Mouse (Mus musculus) intestine, postnatal 0 days (tissue): ENCODE measurements around the gene Tmem30a. TPM values are rescaled to one million over a fixed set of nuclear protein-coding genes. Genes with fewer than 3 reads are reported as not detected.

Experiments
- ATAC-seq: fragments of 200-750 bp; cut with Nextera tagmentation; 2 replicates; pipeline ENCODE4 v1.8.0; 2017; ENCODE audit warnings: mild to moderate bottlenecking, moderate TSS enrichment, moderate library complexity
- H3K27ac ChIP-seq: fragments of 300-500 bp; sonication (generic); 2 replicates; pipeline ENCODE4 v1.5.1; 2014; ENCODE audit warnings: mild to moderate bottlenecking, low read depth, low read length, moderate library complexity
- H3K27me3 ChIP-seq: fragments of 300-500 bp; sonication (generic); replicated peaks from 2 replicates; pipeline ENCODE4 v1.6.1; 2014; ENCODE audit warnings: low read length, mixed read lengths; ENCODE audit not compliant: control insufficient read depth, insufficient read depth
- H3K36me3 ChIP-seq: fragments of 300-500 bp; sonication (generic); 2 replicates; pipeline ENCODE4 v1.6.1; 2014; ENCODE audit warnings: mild to moderate bottlenecking, moderate library complexity; ENCODE audit not compliant: control insufficient read depth, insufficient read depth
- H3K4me1 ChIP-seq: fragments of 300-500 bp; sonication (generic); replicated peaks from 2 replicates; pipeline ENCODE4 v1.6.1; 2014; ENCODE audit warnings: antibody characterized with exemption, low read length, mixed read lengths; ENCODE audit not compliant: control insufficient read depth, insufficient read depth
- H3K4me2 ChIP-seq: fragments of 300-500 bp; sonication (generic); replicated peaks from 2 replicates; pipeline ENCODE4 v1.6.1; 2014; ENCODE audit warnings: low read depth, mild to moderate bottlenecking, moderate library complexity
- H3K4me3 ChIP-seq: fragments of 300-500 bp; sonication (generic); 2 replicates; pipeline ENCODE4 v1.5.1; 2014; ENCODE audit warnings: low read depth, low read length
- H3K9ac ChIP-seq: fragments of 300-500 bp; sonication (generic); 2 replicates; pipeline ENCODE4 v1.6.1; 2014; ENCODE audit warnings: mild to moderate bottlenecking, low read depth, low read length
- H3K9me3 ChIP-seq: fragments of 300-500 bp; sonication (generic); 2 replicates; pipeline ENCODE4 v1.6.1; 2016; ENCODE audit warnings: mixed run types; ENCODE audit not compliant: control insufficient read depth
- CTCF ChIP-seq: sonication (generic); IDR thresholded peaks from 2 replicates; pipeline ENCODE4 v1.5.1; 2016; ENCODE audit warnings: low read depth, mild to moderate bottlenecking, control low read depth, antibody characterized with exemption, moderate library complexity
- WGBS: fragments of 180-500 bp; shearing (Covaris S2); extraction: QIAGEN DNeasy Blood & Tissue Kit; methylation state at CpG from one replicate; pipeline ENCODE4 v1.1.7; 2014; 5-methylcytosine and 5-hydroxymethylcytosine counted together
- polyA plus RNA-seq: library from polyadenylated mRNA; unstranded; fragments of >200 nt; fragmentation: Nextera tagmentation; extraction: Ambion mirVana; gene quantifications from 2 replicates; pipeline ENCODE4 v1.2.1, GENCODE M21; 2015

Tmem30a gene
- polyA plus RNA-seq, 1 experiment from 2014 or later: 76.2 TPM

DNA sequence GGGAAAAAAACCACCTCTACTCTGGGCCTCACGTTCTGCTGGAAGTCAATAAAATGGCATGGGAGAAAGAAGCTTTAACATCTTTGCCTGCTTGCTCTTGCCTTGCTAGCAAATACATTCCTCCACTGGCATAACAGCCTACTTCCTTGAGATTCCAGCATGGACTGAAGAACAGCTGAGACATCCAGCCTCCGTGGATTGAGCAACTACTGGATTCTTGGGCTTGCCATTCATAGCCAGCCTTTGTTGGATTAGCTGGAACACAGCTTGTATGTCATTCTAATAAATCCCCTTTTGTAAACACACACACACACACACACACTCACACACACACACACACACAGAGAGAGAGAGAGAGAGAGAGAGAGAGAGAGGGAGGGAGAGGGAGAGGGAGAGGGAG is 33.8 kb upstream of the Tmem30a start:
- Histone ChIP-seq H3K36me3 (no peaks in the 10 kb centered on the region), H3K9ac (no peak overlapping the region), H3K27me3 (no peaks in the 10 kb centered on the region), H3K9me3 (no peaks in the 10 kb centered on the region), H3K4me1 (no peaks in the 10 kb centered on the region), H3K27ac (no peak overlapping the region), H3K4me2 (no peak overlapping the region), H3K4me3 (no peak overlapping the region)
- 48% methylated on average over 2 of the region's 2 CpGs for WGBS
- no peak for TF ChIP-seq CTCF
- no peak for ATAC-seq

DNA sequence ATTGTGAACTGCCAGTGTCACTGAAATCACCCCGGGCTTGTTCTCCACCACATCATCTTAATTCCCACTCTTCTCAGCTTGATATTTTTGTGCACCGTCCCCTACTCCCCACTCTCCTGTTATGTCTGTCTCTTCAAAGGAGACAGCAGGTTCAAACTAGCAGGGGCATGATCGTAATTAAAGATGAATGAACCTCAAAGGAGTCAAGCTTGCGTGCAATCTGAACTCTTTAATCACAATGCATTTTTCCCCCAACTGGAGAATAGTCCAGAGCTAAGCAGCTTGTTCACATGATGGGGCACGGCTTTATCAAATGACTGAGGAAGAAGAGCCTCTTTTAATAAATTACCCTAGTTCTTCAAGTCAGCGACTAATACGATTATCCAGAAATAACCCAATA is 32.2 kb upstream of the Tmem30a start:
- no peak for TF ChIP-seq CTCF
- Histone ChIP-seq H3K4me2 (no peak overlapping the region), H3K4me1 (no peaks in the 10 kb centered on the region), H3K4me3 (no peak overlapping the region), H3K27ac (no peak overlapping the region), H3K36me3 (no peaks in the 10 kb centered on the region), H3K9me3 (no peaks in the 10 kb centered on the region), H3K27me3 (no peaks in the 10 kb centered on the region), H3K9ac (no peak overlapping the region)
- WGBS: 90% methylated on average over 7 of the region's 7 CpGs
- ATAC-seq: no peak

DNA sequence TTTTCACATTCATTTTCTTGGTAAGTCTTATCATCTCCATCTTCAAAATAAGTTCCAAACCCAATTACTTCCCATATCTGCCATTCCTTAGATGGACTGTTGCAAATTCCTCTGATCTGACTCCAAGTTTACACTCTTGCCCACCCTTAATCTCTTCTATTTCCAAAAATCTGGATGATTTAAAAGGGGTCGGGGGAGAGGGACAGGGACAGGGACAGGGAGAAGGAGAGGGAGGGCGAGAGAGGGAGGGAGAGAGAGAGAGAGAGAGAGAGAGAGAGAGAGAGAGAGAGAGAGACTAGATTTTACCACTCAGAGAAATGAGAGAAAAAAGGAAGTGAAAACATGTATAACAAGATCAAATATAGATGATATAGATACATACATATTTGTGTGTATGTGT is 30.5 kb upstream of the Tmem30a start:
- Histone ChIP-seq H3K9me3 (no peaks in the 10 kb centered on the region), H3K4me3 (no peak overlapping the region), H3K4me2 (no peak overlapping the region), H3K9ac (no peak overlapping the region), H3K27me3 (no peaks in the 10 kb centered on the region), H3K27ac (no peak overlapping the region), H3K4me1 (no peaks in the 10 kb centered on the region), H3K36me3 (no peaks in the 10 kb centered on the region)
- no peak for TF ChIP-seq CTCF
- WGBS: 77% methylated on average over 2 of the region's 2 CpGs
- no peak for ATAC-seq

DNA sequence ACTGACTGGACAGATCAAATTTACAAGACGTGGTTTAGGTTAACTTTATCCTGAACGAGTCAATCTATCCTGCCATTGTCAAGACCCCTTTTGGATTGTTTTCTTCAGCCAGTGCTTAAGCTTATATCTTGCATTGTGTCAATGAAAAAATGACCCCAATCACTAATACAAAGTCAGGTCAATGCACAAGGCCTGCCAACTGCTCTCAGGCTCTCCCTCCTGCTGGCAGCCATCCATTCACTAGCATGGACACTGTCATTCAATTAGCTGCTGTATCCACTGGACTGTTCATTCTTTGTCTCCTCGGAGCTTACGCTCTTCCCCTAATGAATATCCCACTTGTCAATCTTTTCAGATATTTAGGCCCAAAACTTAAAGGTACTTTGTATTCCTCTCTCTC is 30.1 kb upstream of the Tmem30a start:
- no peak for ATAC-seq

DNA sequence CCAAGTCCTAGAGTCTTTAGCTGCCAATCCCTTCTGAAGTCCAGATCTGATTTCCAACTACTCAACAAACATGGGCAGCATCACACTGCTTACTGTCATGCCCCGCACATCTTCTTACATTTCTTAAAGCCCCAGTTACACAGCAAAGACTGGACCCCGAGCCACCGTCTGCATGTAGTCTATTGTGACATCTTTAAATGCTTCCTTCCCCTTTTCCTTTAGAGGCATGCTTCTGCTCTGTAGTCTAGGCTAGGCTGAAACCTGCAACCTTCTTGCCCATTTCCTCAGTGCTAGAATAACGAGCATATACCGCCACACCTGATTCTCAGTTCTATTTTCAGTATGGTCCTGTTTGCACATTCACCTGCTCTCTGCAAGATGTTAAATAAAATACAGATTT is 23.2 kb upstream of the Tmem30a start:
- Histone ChIP-seq H3K9me3 (no peaks in the 10 kb centered on the region), H3K4me1 (no peaks in the 10 kb centered on the region), H3K27me3 (no peaks in the 10 kb centered on the region), H3K9ac (no peak overlapping the region), H3K36me3 (no peaks in the 10 kb centered on the region; the same call in 1 of the 2 replicates), H3K4me3 (no peak overlapping the region), H3K4me2 (no peak overlapping the region), H3K27ac (no peak overlapping the region)
- ATAC-seq: no peak
- no peak for TF ChIP-seq CTCF
- WGBS: 90% methylated on average over 5 of the region's 5 CpGs

More for the DNA sequence above, 30.1 kb upstream of the Tmem30a start:
- H3K4me3 ChIP-seq: no peak overlapping the region
- TF ChIP-seq CTCF: no peak
- H3K4me1 ChIP-seq: no peaks in the 10 kb centered on the region
- no peaks in the 10 kb centered on the region for H3K27me3 ChIP-seq
- 74% methylated on average over 4 of the region's 4 CpGs for WGBS
- no peaks in the 10 kb centered on the region for H3K36me3 ChIP-seq
- no peak overlapping the region for H3K27ac ChIP-seq
- no peak overlapping the region for H3K9ac ChIP-seq
- no peak overlapping the region for H3K4me2 ChIP-seq
- no peaks in the 10 kb centered on the region for H3K9me3 ChIP-seq

DNA sequence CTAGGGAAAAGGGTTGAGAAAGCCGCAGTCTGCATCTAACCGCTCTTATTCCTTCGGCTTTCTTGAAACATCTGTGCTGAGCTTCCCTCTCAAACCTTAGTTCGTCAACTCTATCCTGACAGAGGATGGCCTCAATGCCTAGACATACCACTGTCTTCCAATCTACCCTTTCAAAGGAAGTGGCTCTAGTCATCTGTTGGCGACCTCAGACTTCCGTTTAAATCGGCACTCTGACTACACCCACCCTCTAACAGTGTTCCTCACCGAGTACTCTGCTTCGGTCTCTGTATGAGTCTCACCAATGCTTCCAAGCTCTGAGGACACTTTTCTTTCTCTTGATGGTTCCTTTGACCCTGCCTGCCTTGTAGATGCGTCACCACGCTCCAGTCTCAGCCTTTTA is 22.7 kb upstream of the Tmem30a start:
- no peak for TF ChIP-seq CTCF
- WGBS: 85% methylated on average over 11 of the region's 11 CpGs
- Histone ChIP-seq H3K27ac (no peak overlapping the region), H3K4me3 (no peak overlapping the region), H3K36me3 (no peaks in the 10 kb centered on the region; the same call in 1 of the 2 replicates), H3K9me3 (no peaks in the 10 kb centered on the region), H3K4me2 (no peak overlapping the region), H3K27me3 (no peaks in the 10 kb centered on the region), H3K9ac (no peak overlapping the region), H3K4me1 (no peaks in the 10 kb centered on the region)
- ATAC-seq: no peak

DNA sequence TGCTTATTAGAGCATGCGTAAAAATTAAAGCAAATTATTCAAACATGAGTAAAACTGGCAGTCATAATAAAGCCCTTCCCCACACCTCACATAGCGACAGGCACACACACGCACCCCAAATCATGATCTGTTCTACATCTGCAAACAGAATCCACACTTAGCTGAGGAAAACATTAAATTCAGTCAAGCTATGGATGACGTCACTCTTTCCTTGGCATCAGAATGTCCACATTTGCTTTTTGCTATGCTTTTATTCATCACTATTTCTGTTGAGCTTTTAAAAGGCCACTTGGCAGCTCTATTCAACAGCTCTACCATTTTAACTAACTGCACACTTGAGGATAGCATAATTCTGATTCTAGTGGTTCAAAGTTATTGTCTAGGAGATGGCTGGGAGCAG is 21.3 kb upstream of the Tmem30a start:
- Histone ChIP-seq H3K4me1 (no peaks in the 10 kb centered on the region), H3K36me3 (no peaks in the 10 kb centered on the region; the same call in 1 of the 2 replicates), H3K4me3 (no peak overlapping the region), H3K27ac (no peak overlapping the region), H3K27me3 (no peaks in the 10 kb centered on the region), H3K9me3 (no peaks in the 10 kb centered on the region), H3K4me2 (no peak overlapping the region), H3K9ac (no peak overlapping the region)
- no peak for ATAC-seq
- TF ChIP-seq CTCF: no peak
- 82% methylated on average over 4 of the region's 4 CpGs for WGBS
